Mouse (Mus musculus) MEL (cell line): ENCODE results near the gene Sema3f. TPM values are rescaled to one million over a fixed set of nuclear protein-coding genes. Genes with fewer than 3 reads are reported as not detected.

ENCODE experiments used
- DNase-seq: peaks from one replicate; pipeline ENCODE4 v3.0.0; 2011; ENCODE audit warnings: low read depth, low spot score
- H3K27ac ChIP-seq: 2 replicates; pipeline ENCODE4 v1.5.1; 2012; ENCODE audit warnings: low read depth, mild to moderate bottlenecking, control low read depth, low read length, moderate library complexity; ENCODE audit not compliant: control insufficient read depth
- H3K27me3 ChIP-seq, 2 experiments: fragments of 150-350 bp in 1 of 2; sonication (generic) in 1 of 2; 2 replicates each; pipeline ENCODE4 v1.6.1; 2012; ENCODE audit warnings: low read length in 2 of 2, mild to moderate bottlenecking in 2 of 2, improper control_type of control experiment in 1 of 2, moderate library complexity in 1 of 2; ENCODE audit not compliant: insufficient read depth in 2 of 2, control insufficient read depth in 1 of 2
- H3K36me3 ChIP-seq, 2 experiments: 2 replicates each; pipeline ENCODE4 v1.6.1; 2012 to 2014; ENCODE audit warnings: low read length in 2 of 2, improper control_type of control experiment in 1 of 2, inconsistent platforms in 1 of 2, mild to moderate bottlenecking in 1 of 2; ENCODE audit not compliant: insufficient read depth in 2 of 2, control insufficient read depth in 1 of 2
- H3K4me1 ChIP-seq, 2 experiments: fragments of 150-350 bp in 1 of 2; sonication (generic) in 1 of 2; 2 replicates each; pipeline ENCODE4 v1.6.1; 2012; ENCODE audit warnings: low read length in 2 of 2, improper control_type of control experiment in 1 of 2, mild to moderate bottlenecking in 1 of 2; ENCODE audit not compliant: insufficient read depth in 2 of 2, control insufficient read depth in 1 of 2
- H3K4me3 ChIP-seq, 2 experiments: fragments of 150-350 bp in 1 of 2; sonication (generic) in 1 of 2; 2 replicates each; pipeline ENCODE4 v1.5.1; 2012; ENCODE audit warnings: low read depth in 2 of 2, low read length in 2 of 2, mild to moderate bottlenecking in 2 of 2, moderate library complexity in 2 of 2, control low read depth in 1 of 2, improper control_type of control experiment in 1 of 2; ENCODE audit not compliant: control insufficient read depth in 1 of 2, insufficient read depth in 1 of 2
- H3K79me2 ChIP-seq: 2 replicates; pipeline ENCODE4 v1.6.1; 2012; ENCODE audit warnings: mild to moderate bottlenecking, low read length, moderate library complexity; ENCODE audit not compliant: control insufficient read depth, poor library complexity, insufficient read depth
- H3K9ac ChIP-seq: 2 replicates; pipeline ENCODE4 v1.6.1; 2012; ENCODE audit warnings: low read depth, mild to moderate bottlenecking, control low read depth, low read length, moderate library complexity; ENCODE audit not compliant: control insufficient read depth, poor library complexity, severe bottlenecking
- H3K9me3 ChIP-seq: fragments of 150-350 bp; sonication (generic); replicated peaks from 2 replicates; pipeline ENCODE4 v1.6.1; 2012; ENCODE audit warnings: mild to moderate bottlenecking, low read length, improper control_type of control experiment, moderate library complexity; ENCODE audit not compliant: insufficient read depth
- CHD1 ChIP-seq: IDR thresholded peaks from 2 replicates; pipeline ENCODE4 v1.6.1; 2012; ENCODE audit warnings: low read depth, mild to moderate bottlenecking, inconsistent platforms, low read length, improper control_type of control experiment
- CHD2 ChIP-seq: IDR thresholded peaks from 2 replicates; pipeline ENCODE4 v1.6.1; 2011; ENCODE audit warnings: low read length, improper control_type of control experiment
- ELF1 ChIP-seq: IDR thresholded peaks from 2 replicates; pipeline ENCODE4 v1.6.1; 2014; ENCODE audit warnings: low read depth, mild to moderate bottlenecking, inconsistent platforms, low read length, improper control_type of control experiment, moderate library complexity
- ETS1 ChIP-seq: IDR thresholded peaks from 2 replicates; pipeline ENCODE4 v1.6.1; 2012; ENCODE audit warnings: low read depth, mild to moderate bottlenecking, inconsistent platforms, low read length, improper control_type of control experiment, moderate library complexity
- GABPA ChIP-seq: IDR thresholded peaks from 2 replicates; pipeline ENCODE4 v1.6.1; 2012; ENCODE audit warnings: low read depth, mild to moderate bottlenecking, inconsistent platforms, low read length, improper control_type of control experiment, moderate library complexity
- GATA1 ChIP-seq: IDR thresholded peaks from 2 replicates; pipeline ENCODE4 v1.6.1; 2011; ENCODE audit warnings: low read depth, low read length, improper control_type of control experiment
- HCFC1 ChIP-seq: IDR thresholded peaks from 2 replicates; pipeline ENCODE4 v1.6.1; 2012; ENCODE audit warnings: low read depth, mild to moderate bottlenecking, inconsistent platforms, low read length, improper control_type of control experiment, moderate library complexity
- JUND ChIP-seq: IDR thresholded peaks from 2 replicates; pipeline ENCODE4 v1.6.1; 2011; ENCODE audit warnings: low read depth, mild to moderate bottlenecking, improper control_type of control experiment, low read length
- KAT2A ChIP-seq: conservative IDR thresholded peaks from 2 replicates; pipeline ENCODE4 v1.6.1; 2012; ENCODE audit warnings: low read depth, low read length, improper control_type of control experiment, inconsistent platforms
- MAFK ChIP-seq: IDR thresholded peaks from 2 replicates; pipeline ENCODE4 v1.6.1; 2011; ENCODE audit warnings: low read depth, mild to moderate bottlenecking, low read length, improper control_type of control experiment, borderline replicate concordance
- MAX ChIP-seq: IDR thresholded peaks from 2 replicates; pipeline ENCODE4 v1.6.1; 2011; ENCODE audit warnings: low read length, improper control_type of control experiment
- MEF2A ChIP-seq: IDR thresholded peaks from 2 replicates; pipeline ENCODE4 v1.6.1; 2014; ENCODE audit warnings: low read depth, mild to moderate bottlenecking, inconsistent platforms, low read length, improper control_type of control experiment; ENCODE audit not compliant: poor library complexity, insufficient replicate concordance, severe bottlenecking; ENCODE audit errors: extremely low read depth
- MYB ChIP-seq: IDR thresholded peaks from 2 replicates; pipeline ENCODE4 v1.6.1; 2011; ENCODE audit warnings: mild to moderate bottlenecking, low read depth, low read length, improper control_type of control experiment
- NELFE ChIP-seq: IDR thresholded peaks from 2 replicates; pipeline ENCODE4 v1.6.1; 2011; ENCODE audit warnings: low read depth, low read length, improper control_type of control experiment
- POLR2AphosphoS2 ChIP-seq: IDR thresholded peaks from 2 replicates; pipeline ENCODE4 v1.6.1; 2011; ENCODE audit warnings: low read length, improper control_type of control experiment
- RCOR1 ChIP-seq: IDR thresholded peaks from 2 replicates; pipeline ENCODE4 v1.6.1; 2012; ENCODE audit warnings: low read depth, mild to moderate bottlenecking, inconsistent platforms, low read length, improper control_type of control experiment
- SIN3A ChIP-seq: IDR thresholded peaks from 2 replicates; pipeline ENCODE4 v1.6.1; 2012; ENCODE audit warnings: low read length, improper control_type of control experiment, inconsistent platforms
- TBP ChIP-seq: IDR thresholded peaks from 2 replicates; pipeline ENCODE4 v1.8.0; 2011; ENCODE audit warnings: low read depth, low read length, improper control_type of control experiment
- USF2 ChIP-seq, 2 experiments: IDR thresholded peaks; 2 replicates each; pipeline ENCODE4 v1.6.1; 2011 to 2012; ENCODE audit warnings: improper control_type of control experiment in 2 of 2, low read length in 2 of 2, borderline replicate concordance in 1 of 2, inconsistent platforms in 1 of 2, low read depth in 1 of 2, mild to moderate bottlenecking in 1 of 2; ENCODE audit not compliant: insufficient read depth in 1 of 2
- ZC3H11A ChIP-seq: IDR thresholded peaks from 2 replicates; pipeline ENCODE4 v1.6.1; 2012; ENCODE audit warnings: low read depth, mild to moderate bottlenecking, inconsistent platforms, low read length, improper control_type of control experiment
- ZMIZ1 ChIP-seq: IDR thresholded peaks from 2 replicates; pipeline ENCODE4 v1.6.1; 2012; ENCODE audit warnings: low read depth, mild to moderate bottlenecking, inconsistent platforms, low read length, improper control_type of control experiment, moderate library complexity
- polyA plus RNA-seq, 2 experiments: library from polyadenylated mRNA; stranded (reverse) in 1 of 2; unstranded in 1 of 2; fragments of >175 nt in 1 of 2; fragments of >200 nt in 1 of 2; gene quantifications; 2 replicates each; pipeline versions ENCODE4 v1.2.1 to v1.2.4; 2012; ENCODE audit warnings: low replicate concordance in 2 of 2, low read depth in 1 of 2; ENCODE audit not compliant: insufficient read length in 2 of 2, insufficient read depth in 1 of 2, missing spikeins in 1 of 2
- total RNA-seq: library from RNA; depleted of rRNA; stranded (reverse); fragments of 300-350 nt; gene quantifications from 2 replicates; pipeline ENCODE4 v1.2.3, GENCODE M21; 2012

The Sema3f gene
- total and polyA plus RNA-seq, 3 experiments = not detected

DNA sequence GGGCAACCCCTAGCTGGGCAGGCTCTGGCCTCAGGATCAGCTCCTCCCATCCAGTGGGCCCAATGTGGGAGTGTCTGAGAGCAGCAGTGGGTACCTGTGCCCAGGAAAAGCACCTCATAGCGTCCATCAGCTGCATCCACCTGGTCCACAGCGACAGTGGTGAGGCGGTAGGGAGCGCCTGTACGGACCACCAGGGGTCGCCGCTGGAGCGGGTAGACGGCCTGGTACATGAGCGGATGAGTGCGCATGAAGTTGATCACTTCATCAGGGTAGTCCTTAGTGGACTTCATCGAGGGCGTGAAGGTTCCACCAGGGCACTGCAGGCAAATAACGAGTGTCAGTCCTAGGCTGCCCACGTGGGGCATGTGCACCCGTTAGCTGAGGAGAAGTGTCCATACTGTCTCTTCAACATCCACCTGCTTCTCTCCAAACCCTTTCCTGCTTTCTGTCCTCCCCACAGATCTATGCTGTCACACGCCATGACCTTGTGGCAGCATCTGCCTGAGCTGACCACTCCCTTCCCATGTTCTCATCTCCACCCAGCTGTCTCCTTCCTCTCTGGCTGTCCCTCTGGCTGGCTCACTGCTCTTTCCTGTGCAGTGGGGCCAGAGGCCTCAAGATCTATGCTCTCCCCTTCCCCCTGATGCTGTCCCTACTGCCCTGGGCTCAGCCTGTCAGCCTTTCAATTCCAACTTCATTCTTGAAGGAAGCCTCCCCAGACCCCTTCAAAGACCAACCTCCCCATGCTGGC is 24.9 kb downstream of the Sema3f start (continued):
- TF ChIP-seq KAT2A (no peak), POLR2AphosphoS2 (no peak), JUND (no peak), ELF1 (no peak)

DNA sequence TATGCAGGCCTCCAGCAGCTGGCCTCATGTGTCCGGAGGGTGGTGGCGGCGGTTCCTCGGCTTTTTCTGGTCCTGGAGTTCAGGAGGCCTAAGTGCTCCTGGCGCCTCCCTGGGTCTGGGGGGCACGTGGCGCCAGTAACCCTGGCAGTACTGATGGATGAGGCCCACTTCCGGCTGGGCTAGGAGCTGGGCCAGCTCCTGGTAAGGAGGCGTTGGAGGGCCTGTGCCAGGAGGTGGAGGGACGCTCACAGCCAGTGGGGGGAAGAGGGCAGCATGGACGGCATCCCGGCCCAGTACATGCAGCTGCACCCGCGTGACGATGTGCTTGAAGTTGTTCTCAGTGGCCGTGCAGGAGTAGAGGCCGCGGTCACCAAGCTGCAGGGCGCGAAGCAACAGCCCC is 27.9 kb downstream of the Sema3f start:
- DNase-seq = no peak
- Histone ChIP-seq H3K79me2 (no peaks in the 10 kb centered on the region), H3K4me1 (no peaks in the 10 kb centered on the region), H3K27ac (no peak overlapping the region), H3K9me3 (no peaks in the 10 kb centered on the region), H3K36me3 (no peaks in the 10 kb centered on the region), H3K9ac (no peak overlapping the region), H3K27me3 (peaks cover 6 to 7% of the 10 kb centered on the region in 2 experiments), H3K4me3 (no peak overlapping the region)
- TF ChIP-seq MEF2A (no peak), GATA1 (no peak), SIN3A (no peak), ETS1 (no peak), GABPA (no peak), CHD2 (no peak), MAX (no peak), HCFC1 (no peak), NELFE (no peak), MAFK (no peak), ZC3H11A (no peak), ZMIZ1 (no peak), RCOR1 (no peak), CHD1 (no peak), MYB (no peak), JUND (no peak), TBP (no peak), USF2 (IDR thresholded peaks at IDR 0.05; ENCODE audit: borderline replicate concordance in 1 of 2, insufficient read depth in 1 of 2, low read depth in 1 of 2, low read length in 2 of 2) (no peak)
